Mouse (Mus musculus): ENCODE results near the gene Pid1. TPM values are rescaled to one million over a fixed set of nuclear protein-coding genes. Genes with fewer than 3 reads are reported as not detected.

Pid1 gene
- polyA plus RNA-seq, 1 experiment from 2014 or later: 67.0 TPM

DNA sequence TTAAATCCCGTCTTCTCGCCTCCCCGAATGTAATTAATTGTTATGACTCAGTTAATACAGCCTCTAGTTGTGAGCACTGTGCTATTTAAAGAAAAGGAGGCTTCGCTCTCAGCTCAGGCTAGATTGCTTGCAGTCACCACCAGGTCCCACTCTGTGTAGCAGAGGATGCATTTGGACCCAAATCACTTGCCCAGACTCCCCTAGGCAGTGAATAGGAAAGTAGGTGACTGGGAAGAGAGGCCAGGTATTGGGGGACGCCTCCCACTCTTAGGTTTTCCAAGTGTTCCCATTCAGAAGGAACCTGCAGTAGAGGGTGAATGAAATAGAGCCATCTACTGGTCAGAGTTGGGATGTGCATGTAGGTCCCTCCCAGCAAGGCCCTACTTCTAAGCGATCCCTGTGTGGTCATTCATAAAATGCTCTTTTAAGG is 77.3 kb downstream of the Pid1 start:
- ATAC-seq: peak; percentile 57
- Histone ChIP-seq H3K27me3 (replicated peaks; ENCODE audit: control insufficient read depth, insufficient read depth, low read length) (no peaks in the 10 kb centered on the region), H3K4me3 (replicated peaks; ENCODE audit: low read length) (no peak overlapping the region), H3K9me3 (ENCODE audit: control insufficient read depth, low read length) (no peaks in the 10 kb centered on the region), H3K4me1 (replicated peaks; ENCODE audit: control insufficient read depth, insufficient read depth, low read length) (peaks cover 18% of the 10 kb centered on the region), H3K9ac (replicated peaks; ENCODE audit: low read depth, low read length) (no peak overlapping the region), H3K36me3 (ENCODE audit: control insufficient read depth, insufficient read depth) (no peaks in the 10 kb centered on the region), H3K4me2 (ENCODE audit: low read length) (no peak overlapping the region), H3K27ac (ENCODE audit: low read length) (no peak overlapping the region)
- WGBS: 23% methylated on average over 6 of the region's 6 CpGs

- Histone ChIP-seq H3K27me3 (replicated peaks; ENCODE audit: control insufficient read depth, insufficient read depth, low read length) (no peaks in the 10 kb centered on the region), H3K4me1 (replicated peaks; ENCODE audit: control insufficient read depth, insufficient read depth, low read length) (peaks cover 18% of the 10 kb centered on the region), H3K27ac (ENCODE audit: low read length) (no peak overlapping the region), H3K4me2 (ENCODE audit: low read length) (no peak overlapping the region), H3K4me3 (replicated peaks; ENCODE audit: low read length) (no peak overlapping the region), H3K36me3 (ENCODE audit: control insufficient read depth, insufficient read depth) (no peaks in the 10 kb centered on the region), H3K9ac (replicated peaks; ENCODE audit: low read depth, low read length) (no peak overlapping the region), H3K9me3 (ENCODE audit: control insufficient read depth, low read length) (no peaks in the 10 kb centered on the region)
- no peak for ATAC-seq
- WGBS: 86% methylated on average over 7 of the region's 7 CpGs
Observed at GRCm38 (mm10) chr1:84285620-84286019, 78.4 kb downstream of the Pid1 start.

- peak overlapping the region; percentile 75 for H3K4me3 ChIP-seq (replicated peaks; ENCODE audit: low read length)
- WGBS: 4% methylated on average over 49 of the region's 53 CpGs
- peak; percentile 90 for ATAC-seq
- H3K27ac ChIP-seq (ENCODE audit: low read length): 0 out of 2 replicates have a peak overlapping the region, but pooled peaks have one; percentile 30
- peaks cover 18% of the 10 kb centered on the region for H3K4me1 ChIP-seq (replicated peaks; ENCODE audit: control insufficient read depth, insufficient read depth, low read length)
- peak overlapping the region; percentile 80 for H3K9ac ChIP-seq (replicated peaks; ENCODE audit: low read depth, low read length)
- H3K36me3 ChIP-seq (ENCODE audit: control insufficient read depth, insufficient read depth): no peaks in the 10 kb centered on the region
- H3K9me3 ChIP-seq (ENCODE audit: control insufficient read depth, low read length): no peaks in the 10 kb centered on the region
- H3K4me2 ChIP-seq (ENCODE audit: low read length): peak overlapping the region; percentile 85
- H3K27me3 ChIP-seq (replicated peaks; ENCODE audit: control insufficient read depth, insufficient read depth, low read length): no peaks in the 10 kb centered on the region
Observed at GRCm38 (mm10) chr1:84284293-84285068, 79.5 kb downstream of the Pid1 start.

DNA sequence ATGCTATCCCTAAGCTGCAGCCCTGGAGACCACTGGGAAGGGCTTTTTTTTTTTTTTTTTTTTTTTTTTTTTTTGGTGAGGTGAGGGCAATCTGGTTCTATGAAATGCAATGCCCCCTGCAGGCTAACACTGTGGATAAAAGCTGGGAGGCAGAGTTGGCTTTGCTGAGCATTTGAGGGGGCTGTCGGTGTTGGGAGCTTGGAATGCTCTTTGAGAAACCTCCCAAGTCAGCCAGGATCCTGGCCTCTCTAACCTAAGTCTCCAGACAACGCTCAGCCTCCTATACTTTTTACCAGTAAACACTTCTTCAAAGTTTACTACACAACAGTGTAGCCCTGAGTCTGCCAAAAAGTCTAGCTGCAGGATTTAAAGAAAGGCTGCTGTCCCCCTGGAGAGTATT is 80.9 kb downstream of the Pid1 start:
- Histone ChIP-seq H3K4me1 (replicated peaks; ENCODE audit: control insufficient read depth, insufficient read depth, low read length) (peaks cover 18% of the 10 kb centered on the region), H3K27me3 (replicated peaks; ENCODE audit: control insufficient read depth, insufficient read depth, low read length) (no peaks in the 10 kb centered on the region), H3K9me3 (ENCODE audit: control insufficient read depth, low read length) (no peaks in the 10 kb centered on the region), H3K27ac (ENCODE audit: low read length) (no peak overlapping the region), H3K36me3 (ENCODE audit: control insufficient read depth, insufficient read depth) (no peaks in the 10 kb centered on the region), H3K4me3 (replicated peaks; ENCODE audit: low read length) (peak overlapping the region; percentile 75), H3K9ac (replicated peaks; ENCODE audit: low read depth, low read length) (peak overlapping the region; percentile 80; the same call in 1 of the 2 replicates), H3K4me2 (ENCODE audit: low read length) (peak overlapping the region; percentile 85)
- ATAC-seq: no peak
- WGBS: 5% methylated on average over 2 of the region's 2 CpGs

DNA sequence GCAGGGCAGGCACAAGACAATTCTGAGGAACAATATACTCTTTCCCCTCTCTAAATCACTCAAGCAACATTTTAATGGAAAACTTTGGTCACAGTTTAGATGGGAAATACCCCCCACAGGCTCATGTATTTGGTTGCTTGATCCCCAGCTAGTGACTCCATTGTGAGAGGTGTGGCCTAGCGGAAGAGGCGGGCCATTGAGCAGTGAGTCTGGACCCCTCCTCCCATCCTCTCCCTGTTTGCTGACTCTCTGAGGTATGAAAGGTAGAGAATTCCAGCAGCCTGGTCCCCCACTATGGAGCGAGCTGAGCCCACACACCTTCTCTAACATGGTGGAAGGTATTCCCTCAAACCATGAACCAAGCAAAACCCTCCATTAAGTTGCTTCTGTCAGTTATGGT is 83.8 kb downstream of the Pid1 start:
- no peaks in the 10 kb centered on the region for H3K36me3 ChIP-seq (ENCODE audit: control insufficient read depth, insufficient read depth)
- 91% methylated on average over 3 of the region's 3 CpGs for WGBS
- H3K4me1 ChIP-seq (replicated peaks; ENCODE audit: control insufficient read depth, insufficient read depth, low read length): peaks cover 12% of the 10 kb centered on the region
- H3K4me3 ChIP-seq (replicated peaks; ENCODE audit: low read length): no peak overlapping the region
- H3K27ac ChIP-seq (ENCODE audit: low read length): no peak overlapping the region
- no peak overlapping the region for H3K9ac ChIP-seq (replicated peaks; ENCODE audit: low read depth, low read length)
- no peaks in the 10 kb centered on the region for H3K9me3 ChIP-seq (ENCODE audit: control insufficient read depth, low read length)
- H3K27me3 ChIP-seq (replicated peaks; ENCODE audit: control insufficient read depth, insufficient read depth, low read length): no peaks in the 10 kb centered on the region
- no peak overlapping the region for H3K4me2 ChIP-seq (ENCODE audit: low read length)
- no peak for ATAC-seq

- Histone ChIP-seq H3K9ac (replicated peaks; ENCODE audit: low read depth, low read length) (no peak overlapping the region), H3K4me1 (replicated peaks; ENCODE audit: control insufficient read depth, insufficient read depth, low read length) (peaks cover 12% of the 10 kb centered on the region), H3K27me3 (replicated peaks; ENCODE audit: control insufficient read depth, insufficient read depth, low read length) (no peaks in the 10 kb centered on the region), H3K4me2 (ENCODE audit: low read length) (no peak overlapping the region), H3K9me3 (ENCODE audit: control insufficient read depth, low read length) (no peaks in the 10 kb centered on the region), H3K4me3 (replicated peaks; ENCODE audit: low read length) (no peak overlapping the region), H3K36me3 (ENCODE audit: control insufficient read depth, insufficient read depth) (no peaks in the 10 kb centered on the region), H3K27ac (ENCODE audit: low read length) (no peak overlapping the region)
- WGBS: 90% methylated on average over 7 of the region's 7 CpGs
- ATAC-seq: no peak
Observed at GRCm38 (mm10) chr1:84278359-84279255, 85.4 kb downstream of the Pid1 start.

DNA sequence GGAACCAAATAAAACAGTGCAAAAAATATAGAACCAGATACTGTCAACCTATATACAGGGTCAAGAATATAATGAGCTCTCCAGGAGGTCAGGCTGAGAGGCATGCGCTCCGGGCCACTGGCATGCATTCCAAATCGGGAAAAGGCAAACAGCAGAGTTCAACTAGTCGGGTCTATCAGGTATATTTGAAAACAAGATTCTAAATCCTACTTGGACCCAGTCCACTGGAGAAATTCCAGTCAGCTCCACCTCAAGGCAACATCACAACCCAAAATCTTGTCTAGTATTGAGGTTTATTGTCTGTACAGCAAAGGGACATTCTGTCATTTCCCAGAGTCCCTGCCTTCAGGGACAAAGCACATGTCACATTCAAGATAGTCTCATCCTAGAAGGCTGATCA is 91.0 kb downstream of the Pid1 start:
- no peak overlapping the region for H3K4me2 ChIP-seq (ENCODE audit: low read length)
- H3K9me3 ChIP-seq (ENCODE audit: control insufficient read depth, low read length): no peaks in the 10 kb centered on the region
- H3K27ac ChIP-seq (ENCODE audit: low read length): no peak overlapping the region
- no peaks in the 10 kb centered on the region for H3K4me1 ChIP-seq (replicated peaks; ENCODE audit: control insufficient read depth, insufficient read depth, low read length)
- 75% methylated on average over 4 of the region's 4 CpGs for WGBS
- H3K9ac ChIP-seq (replicated peaks; ENCODE audit: low read depth, low read length): no peak overlapping the region
- no peaks in the 10 kb centered on the region for H3K36me3 ChIP-seq (ENCODE audit: control insufficient read depth, insufficient read depth)
- no peaks in the 10 kb centered on the region for H3K27me3 ChIP-seq (replicated peaks; ENCODE audit: control insufficient read depth, insufficient read depth, low read length)
- H3K4me3 ChIP-seq (replicated peaks; ENCODE audit: low read length): no peak overlapping the region
- ATAC-seq: no peak

DNA sequence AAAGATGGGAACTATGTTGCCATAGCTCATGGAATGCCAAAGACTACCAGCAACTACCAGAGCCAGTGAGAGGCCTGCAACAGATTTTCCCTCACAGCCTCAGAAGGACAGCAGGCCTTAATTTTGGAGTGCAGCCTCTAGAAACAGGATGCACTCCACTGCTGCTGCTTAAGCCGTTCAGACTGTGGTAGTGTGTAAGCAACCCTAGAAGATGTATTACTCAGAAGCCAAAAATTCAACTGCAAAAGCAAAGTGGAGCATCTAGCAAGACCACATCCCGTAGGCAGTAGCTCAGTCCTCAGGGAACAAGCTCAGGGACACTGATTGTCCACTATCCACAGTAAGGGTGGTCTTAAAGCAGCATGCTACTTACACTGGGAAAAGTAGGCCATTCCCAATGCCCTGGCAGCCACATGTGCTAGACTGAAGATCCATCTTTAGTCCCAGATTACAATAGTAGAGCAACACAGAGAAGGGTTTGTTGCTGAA is 92.2 kb downstream of the Pid1 start:
- Histone ChIP-seq H3K4me2 (ENCODE audit: low read length) (no peak overlapping the region), H3K27me3 (replicated peaks; ENCODE audit: control insufficient read depth, insufficient read depth, low read length) (no peaks in the 10 kb centered on the region), H3K27ac (ENCODE audit: low read length) (no peak overlapping the region), H3K36me3 (ENCODE audit: control insufficient read depth, insufficient read depth) (no peaks in the 10 kb centered on the region), H3K9ac (replicated peaks; ENCODE audit: low read depth, low read length) (no peak overlapping the region), H3K4me3 (replicated peaks; ENCODE audit: low read length) (no peak overlapping the region), H3K4me1 (replicated peaks; ENCODE audit: control insufficient read depth, insufficient read depth, low read length) (no peaks in the 10 kb centered on the region), H3K9me3 (ENCODE audit: control insufficient read depth, low read length) (no peaks in the 10 kb centered on the region)
- 80% methylated on average over 2 of the region's 2 CpGs for WGBS
- ATAC-seq: no peak

DNA sequence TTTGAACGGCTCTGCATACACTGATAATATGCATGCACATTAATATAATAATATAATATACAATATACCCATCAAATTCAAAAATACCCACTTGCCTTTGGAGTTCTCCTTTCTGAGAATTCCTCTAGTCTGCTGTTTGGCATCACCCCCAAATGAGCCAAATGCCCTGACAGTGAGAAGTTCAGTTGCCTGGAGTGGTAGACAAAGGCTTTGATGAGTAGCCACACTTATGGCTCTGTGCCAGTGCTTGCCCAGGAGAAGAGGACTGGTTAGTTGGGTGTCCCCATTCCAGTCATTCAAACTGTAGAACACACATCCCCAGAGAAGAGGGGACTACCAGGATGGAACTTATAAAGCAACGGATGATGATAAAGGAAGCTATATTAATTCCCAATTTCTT is 106.3 kb downstream of the Pid1 start:
- Histone ChIP-seq H3K9me3 (ENCODE audit: control insufficient read depth, low read length) (no peaks in the 10 kb centered on the region), H3K36me3 (ENCODE audit: control insufficient read depth, insufficient read depth) (no peaks in the 10 kb centered on the region), H3K27me3 (replicated peaks; ENCODE audit: control insufficient read depth, insufficient read depth, low read length) (no peaks in the 10 kb centered on the region), H3K9ac (replicated peaks; ENCODE audit: low read depth, low read length) (no peak overlapping the region), H3K27ac (ENCODE audit: low read length) (no peak overlapping the region), H3K4me3 (replicated peaks; ENCODE audit: low read length) (no peak overlapping the region), H3K4me1 (replicated peaks; ENCODE audit: control insufficient read depth, insufficient read depth, low read length) (peaks cover 7% of the 10 kb centered on the region; the same call in 1 of the 2 replicates), H3K4me2 (ENCODE audit: low read length) (no peak overlapping the region)
- no peak for ATAC-seq
- 94% methylated on average over 2 of the region's 2 CpGs for WGBS
